In genomic region chr1:74044421-74044820, GRCm38 (mm10) we compare ENCODE assay signal across 13 mouse cellular contexts.
A peak's percentile ranks its signal among the peaks of the same experiment; 100 is the strongest.
DNase-seq lines count a peak whose midpoint lies in the region; ATAC-seq and TF ChIP-seq lines count a peak whose summit lies in the region.
"Had no signal": no experiment of that assay in that cellular context is flagged by ENCODE, and none has a peak within 500 bp of the region (broad histone marks: within the 10 kb centered on the region; RNA-seq: fewer than 3 reads in every experiment).

No protein-coding gene starts in this region.

- H3K4me3 ChIP-seq in heart, adult 2 months, result no peak overlapping the region
- H3K4me3 ChIP-seq in liver, adult 2 months (ENCODE audit: insufficient read depth, low read depth, low read length), result no peak overlapping the region
- H3K4me3 ChIP-seq in liver, embryonic 11.5 days (ENCODE audit: low read depth, low read length), result no peak overlapping the region
- H3K4me3 ChIP-seq: limb, embryonic 15.5 days; lung, embryonic 15.5 days; midbrain, embryonic 10.5 days had no signal

- intact Hi-C loops in heart, adult 2 months (cut with DNase I), result no loop called here

- H3K79me2 ChIP-seq in heart, adult 2 months (replicated peaks; ENCODE audit: control insufficient read depth, insufficient read depth, low read length), result 0 out of 2 replicates have a peak, but pooled peaks cover 1% of the 10 kb centered on the region
- peaks cover 39% of the 10 kb centered on the region for H3K79me2 ChIP-seq in liver, adult 2 months (ENCODE audit: control insufficient read depth, insufficient read depth, low read length)

- H3K4me1 ChIP-seq in heart, adult 2 months (ENCODE audit: control insufficient read depth, insufficient read depth, low read length), result peaks cover 48% of the 10 kb centered on the region
- peaks cover 38% of the 10 kb centered on the region for H3K4me1 ChIP-seq in liver, adult 2 months (ENCODE audit: control insufficient read depth, insufficient read depth, low read length)
- H3K4me1 ChIP-seq in liver, embryonic 11.5 days (replicated peaks; ENCODE audit: control insufficient read depth, insufficient read depth, low read length), result peaks cover 32% of the 10 kb centered on the region

- 15% methylated on average over 1 of the region's 1 CpGs for WGBS in heart, adult 2 months
- WGBS in liver, adult 2 months, result 24% methylated on average over 1 of the region's 1 CpGs
- 50% methylated on average over 1 of the region's 1 CpGs for WGBS in liver, embryonic 11.5 days

- no peaks in the 10 kb centered on the region for H3K9me3 ChIP-seq in liver, embryonic 11.5 days (ENCODE audit: control insufficient read depth, low read length)
- H3K9me3 ChIP-seq: limb, embryonic 15.5 days; lung, embryonic 15.5 days; midbrain, embryonic 10.5 days had no signal

- TF ChIP-seq EP300 in heart, adult 2 months (IDR thresholded peaks at IDR 0.05; ENCODE audit: insufficient read depth, low read depth, low read length), result peak; percentile 89

- TF ChIP-seq CTCF in heart, adult 2 months (IDR thresholded peaks at IDR 0.05), result no peak
- TF ChIP-seq CTCF in liver, adult 2 months (IDR thresholded peaks at IDR 0.05; ENCODE audit: low read depth, low read length), result no peak

- peak; percentile 57 for DNase-seq in adrenal gland, adult 2 months
- no peak for DNase-seq in adrenal gland, postnatal 25 days
- DNase-seq in heart, adult 2 months, result no peak
- no peak for DNase-seq in heart, adult 9 months (ENCODE audit: low spot score in 2 of 2)
- peak; percentile 99 for DNase-seq in liver, adult 2 months (ENCODE audit: extremely low read depth, low read depth, low spot score)
- no peak for DNase-seq in liver, embryonic 11.5 days (ENCODE audit: low spot score)
- DNase-seq in lung, postnatal 36 days, result peak; percentile 67
- DNase-seq: cerebellum, adult 8-10 months had no signal

- no peak overlapping the region for H3K4me2 ChIP-seq in liver, embryonic 11.5 days
- H3K4me2 ChIP-seq: limb, embryonic 15.5 days; lung, embryonic 15.5 days had no signal

- no peaks in the 10 kb centered on the region; the same call in 1 of the 2 replicates for H3K36me3 ChIP-seq in heart, adult 2 months (ENCODE audit: control insufficient read depth, insufficient read depth, low read length)
- H3K36me3 ChIP-seq in liver, adult 2 months (ENCODE audit: control insufficient read depth, insufficient read depth, low read length), result no peaks in the 10 kb centered on the region
- no peaks in the 10 kb centered on the region for H3K36me3 ChIP-seq in liver, embryonic 11.5 days (ENCODE audit: control insufficient read depth, insufficient read depth, low read length)
- H3K36me3 ChIP-seq: limb, embryonic 15.5 days; lung, embryonic 15.5 days; midbrain, embryonic 10.5 days had no signal

- no peak overlapping the region for H3K9ac ChIP-seq in heart, adult 2 months (ENCODE audit: low read depth, low read length)
- H3K9ac ChIP-seq in liver, adult 2 months (ENCODE audit: low read depth, low read length), result peak overlapping the region; percentile 15; the same call in 1 of the 2 replicates
- no peak overlapping the region for H3K9ac ChIP-seq in liver, embryonic 11.5 days (ENCODE audit: low read depth, low read length)
- H3K9ac ChIP-seq: limb, embryonic 15.5 days; lung, embryonic 15.5 days had no signal

- TF ChIP-seq POLR2A in heart, adult 2 months (IDR thresholded peaks at IDR 0.05; ENCODE audit: insufficient read depth, low read depth, low read length), result no peak
- no peak for TF ChIP-seq POLR2A in liver, adult 2 months (IDR thresholded peaks at IDR 0.05; ENCODE audit: extremely low read depth, insufficient read depth, low read length)

- ATAC-seq in liver, embryonic 11.5 days (replicated peaks; ENCODE audit: low FRiP score), result no peak
- ATAC-seq in granulocyte monocyte progenitor cell, adult 5-6 weeks (replicated peaks; ENCODE audit: poor library complexity, severe bottlenecking), result no peak
- ATAC-seq: hindbrain, embryonic 16.5 days had no signal

- no peak overlapping the region for H3K27ac ChIP-seq in heart, adult 2 months
- H3K27ac ChIP-seq in liver, adult 2 months (replicated peaks; ENCODE audit: insufficient read depth, low read depth, low read length), result peak overlapping the region; percentile 88
- no peak overlapping the region for H3K27ac ChIP-seq in liver, embryonic 11.5 days (ENCODE audit: low read depth, low read length)
- H3K27ac ChIP-seq: limb, embryonic 15.5 days; lung, embryonic 15.5 days; midbrain, embryonic 10.5 days had no signal

- H3K27me3 ChIP-seq in heart, adult 2 months (ENCODE audit: control insufficient read depth, insufficient read depth, low read length), result no peaks in the 10 kb centered on the region
- H3K27me3 ChIP-seq in liver, adult 2 months (ENCODE audit: control insufficient read depth, insufficient read depth, low read length), result no peaks in the 10 kb centered on the region
- H3K27me3 ChIP-seq in liver, embryonic 11.5 days (replicated peaks; ENCODE audit: control insufficient read depth, insufficient read depth, low read length), result no peaks in the 10 kb centered on the region
- H3K27me3 ChIP-seq: limb, embryonic 15.5 days; lung, embryonic 15.5 days had no signal

Comparison
In these comparisons a context has a peak if more than half of its experiments do, and no peak if none do; other contexts are left out.
1. DNase-seq: peak in adrenal gland, adult 2 months (single experiment), liver, adult 2 months (single experiment) and lung, postnatal 36 days (single experiment); none in adrenal gland, postnatal 25 days (single experiment), heart, adult 2 months (0 of 2), heart, adult 9 months (0 of 2) and liver, embryonic 11.5 days (single experiment).